Mouse (Mus musculus): ENCODE results near the gene Gm20662. TPM values are rescaled to one million over a fixed set of nuclear protein-coding genes. Genes with fewer than 3 reads are reported as not detected.
A peak's percentile ranks its signal among the peaks of the same experiment; 100 is the strongest.

Gm20662 gene
- polyA plus RNA-seq, 1 experiment from 2014 or later = 0.53 TPM

DNA sequence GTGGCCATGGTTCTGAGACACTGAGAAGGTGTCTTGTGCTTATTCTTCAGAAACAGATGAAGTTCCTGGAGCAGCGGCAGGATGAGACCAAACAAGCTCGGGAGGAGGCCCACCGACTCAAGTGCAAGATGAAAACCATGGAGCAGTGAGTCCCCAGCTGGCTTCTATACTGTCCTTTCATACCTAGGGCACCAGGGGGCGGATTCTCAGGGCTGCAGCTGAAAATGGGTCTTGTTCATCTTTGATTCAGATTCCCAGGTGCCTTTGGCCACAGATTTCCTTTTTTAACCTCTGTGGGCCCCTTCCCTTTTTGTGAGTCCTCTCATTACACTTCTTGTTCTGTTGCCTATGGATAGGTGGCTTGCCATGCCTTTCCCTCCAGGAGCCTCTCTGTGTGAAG, 35.2 kb upstream of the Gm20662 start:
- Histone ChIP-seq H3K9me3 (replicated peaks; ENCODE audit: control insufficient read depth, low read length) (no peaks in the 10 kb centered on the region), H3K9ac (ENCODE audit: low read length) (no peak overlapping the region), H3K4me2 (ENCODE audit: low read length) (no peak overlapping the region; the same call in 1 of the 2 replicates), H3K27ac (ENCODE audit: low read depth, low read length) (peak overlapping the region; percentile 59; the same call in 1 of the 2 replicates), H3K4me3 (ENCODE audit: low read depth, low read length) (no peak overlapping the region), H3K36me3 (ENCODE audit: control insufficient read depth, insufficient read depth, low read length) (peaks cover 39% of the 10 kb centered on the region), H3K27me3 (replicated peaks; ENCODE audit: control insufficient read depth, insufficient read depth, low read length) (no peaks in the 10 kb centered on the region), H3K4me1 (ENCODE audit: control insufficient read depth, insufficient read depth, low read length) (peaks cover 3% of the 10 kb centered on the region; the same call in 1 of the 2 replicates)
- ATAC-seq (no peak), DNase-seq (ENCODE audit: low spot score) (no peak)
- WGBS = 80% methylated on average over 4 of the region's 4 CpGs

DNA sequence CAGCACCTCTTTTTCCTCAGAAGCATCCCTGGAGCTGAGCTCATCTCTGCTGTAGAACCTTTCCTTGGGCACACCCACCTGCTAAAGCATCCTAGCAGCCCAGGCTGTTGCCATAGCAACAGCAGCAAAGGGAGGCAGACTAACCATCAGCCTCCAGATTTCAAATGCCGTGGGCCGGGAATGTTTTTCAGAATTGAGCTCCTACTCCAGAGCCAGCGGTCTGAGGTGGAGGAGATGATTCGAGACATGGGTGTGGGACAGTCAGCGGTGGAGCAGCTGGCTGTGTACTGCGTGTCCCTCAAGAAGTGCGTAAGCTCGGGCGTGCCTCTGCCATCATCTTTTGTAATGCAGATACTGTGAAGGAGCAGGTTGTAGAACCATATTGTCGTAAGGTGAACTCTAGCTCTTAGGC, 34.8 kb upstream of the Gm20662 start:
- DNase-seq (ENCODE audit: low spot score) (peak; percentile 80), ATAC-seq (peak; percentile 73; the same call in 1 of the 2 replicates)
- WGBS = 77% methylated on average over 10 of the region's 10 CpGs
- Histone ChIP-seq H3K4me2 (ENCODE audit: low read length) (no peak overlapping the region; the same call in 1 of the 2 replicates), H3K36me3 (ENCODE audit: control insufficient read depth, insufficient read depth, low read length) (peaks cover 41% of the 10 kb centered on the region), H3K9ac (ENCODE audit: low read length) (no peak overlapping the region), H3K27ac (ENCODE audit: low read depth, low read length) (peak overlapping the region; percentile 59), H3K9me3 (replicated peaks; ENCODE audit: control insufficient read depth, low read length) (no peaks in the 10 kb centered on the region), H3K27me3 (replicated peaks; ENCODE audit: control insufficient read depth, insufficient read depth, low read length) (no peaks in the 10 kb centered on the region), H3K4me1 (ENCODE audit: control insufficient read depth, insufficient read depth, low read length) (peaks cover 3% of the 10 kb centered on the region; the same call in 1 of the 2 replicates), H3K4me3 (ENCODE audit: low read depth, low read length) (no peak overlapping the region)

DNA sequence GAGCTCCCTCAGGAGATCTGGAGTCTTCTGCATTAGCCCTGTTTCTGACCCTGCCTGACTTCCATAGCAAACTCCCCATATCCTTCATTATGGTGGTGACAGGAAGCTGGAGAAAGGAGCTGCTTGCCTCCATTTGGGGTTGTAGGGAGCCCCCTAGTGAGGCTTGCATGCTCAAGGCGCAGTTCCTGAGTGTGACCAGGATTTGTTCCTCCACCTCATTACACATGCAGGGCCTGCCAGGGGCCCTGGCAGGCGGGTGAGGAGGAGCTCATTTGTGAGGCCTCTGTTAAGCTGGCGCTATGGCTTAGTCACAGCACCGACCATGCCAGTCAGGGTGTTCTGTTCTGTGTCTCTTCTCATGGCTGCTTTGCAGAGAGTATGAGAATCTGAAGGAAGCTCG, 34.3 kb upstream of the Gm20662 start:
- peak overlapping the region; percentile 59 for H3K27ac ChIP-seq (ENCODE audit: low read depth, low read length)
- peak; percentile 65 for DNase-seq (ENCODE audit: low spot score)
- no peak overlapping the region; the same call in 1 of the 2 replicates for H3K4me2 ChIP-seq (ENCODE audit: low read length)
- 46% methylated on average over 5 of the region's 5 CpGs for WGBS
- ATAC-seq = peak; percentile 40
- no peaks in the 10 kb centered on the region for H3K9me3 ChIP-seq (replicated peaks; ENCODE audit: control insufficient read depth, low read length)
- no peaks in the 10 kb centered on the region for H3K27me3 ChIP-seq (replicated peaks; ENCODE audit: control insufficient read depth, insufficient read depth, low read length)
- H3K9ac ChIP-seq (ENCODE audit: low read length) = no peak overlapping the region
- H3K4me1 ChIP-seq (ENCODE audit: control insufficient read depth, insufficient read depth, low read length) = peaks cover 3% of the 10 kb centered on the region; the same call in 1 of the 2 replicates
- H3K4me3 ChIP-seq (ENCODE audit: low read depth, low read length) = no peak overlapping the region
- peaks cover 39% of the 10 kb centered on the region for H3K36me3 ChIP-seq (ENCODE audit: control insufficient read depth, insufficient read depth, low read length)

DNA sequence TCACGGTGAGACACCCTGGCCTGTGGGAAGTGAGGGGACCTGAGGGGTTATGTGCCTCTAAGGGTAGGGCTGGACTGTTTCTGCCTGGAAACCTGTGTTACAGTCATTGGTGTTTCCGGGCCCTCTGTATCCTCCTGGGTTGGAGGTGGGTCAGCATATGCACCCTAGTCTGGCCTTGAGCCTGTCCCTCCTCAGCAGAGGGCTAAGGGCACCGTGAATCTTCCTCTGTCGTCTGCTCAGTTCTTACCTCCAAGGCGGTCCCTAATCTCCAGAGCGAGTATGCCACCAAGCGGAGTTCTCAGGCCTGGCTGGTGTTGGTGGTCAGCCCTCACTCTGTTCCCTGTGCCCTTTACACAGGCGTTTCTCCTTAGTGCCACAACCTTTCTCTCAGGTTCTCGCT, 33.2 kb upstream of the Gm20662 start:
- DNase-seq (ENCODE audit: low spot score) = no peak
- Histone ChIP-seq H3K27me3 (replicated peaks; ENCODE audit: control insufficient read depth, insufficient read depth, low read length) (no peaks in the 10 kb centered on the region), H3K9ac (ENCODE audit: low read length) (no peak overlapping the region), H3K4me2 (ENCODE audit: low read length) (no peak overlapping the region), H3K4me3 (ENCODE audit: low read depth, low read length) (no peak overlapping the region), H3K36me3 (ENCODE audit: control insufficient read depth, insufficient read depth, low read length) (peaks cover 33% of the 10 kb centered on the region), H3K9me3 (replicated peaks; ENCODE audit: control insufficient read depth, low read length) (no peaks in the 10 kb centered on the region), H3K4me1 (ENCODE audit: control insufficient read depth, insufficient read depth, low read length) (peaks cover 3% of the 10 kb centered on the region; the same call in 1 of the 2 replicates), H3K27ac (ENCODE audit: low read depth, low read length) (no peak overlapping the region)
- whole genome bisulfite sequencing = 92% methylated on average over 9 of the region's 9 CpGs
- ATAC-seq = no peak

DNA sequence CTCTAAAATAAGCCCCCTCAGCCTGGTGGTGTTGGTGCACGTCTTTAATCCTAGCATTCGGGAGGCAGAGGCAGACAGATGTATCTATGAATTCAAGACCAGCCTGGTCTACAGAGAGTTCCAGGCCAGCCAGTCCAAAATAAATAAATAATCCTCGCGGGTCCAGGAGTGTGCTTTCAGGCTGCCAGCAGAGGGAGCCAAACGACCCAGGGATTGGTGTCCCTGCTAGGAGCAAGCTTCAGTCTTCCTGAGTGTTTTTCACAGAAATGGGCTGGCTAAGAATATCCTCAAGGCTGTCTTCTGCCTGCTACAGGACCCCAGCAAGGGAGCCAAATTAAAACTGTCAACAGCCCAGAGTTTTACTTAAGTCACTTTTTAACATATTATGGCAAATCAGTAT, 32.4 kb upstream of the Gm20662 start:
- Histone ChIP-seq H3K9ac (ENCODE audit: low read length) (no peak overlapping the region), H3K36me3 (ENCODE audit: control insufficient read depth, insufficient read depth, low read length) (peaks cover 33% of the 10 kb centered on the region), H3K4me1 (ENCODE audit: control insufficient read depth, insufficient read depth, low read length) (peaks cover 3% of the 10 kb centered on the region; the same call in 1 of the 2 replicates), H3K27me3 (replicated peaks; ENCODE audit: control insufficient read depth, insufficient read depth, low read length) (no peaks in the 10 kb centered on the region), H3K27ac (ENCODE audit: low read depth, low read length) (no peak overlapping the region), H3K4me3 (ENCODE audit: low read depth, low read length) (no peak overlapping the region), H3K9me3 (replicated peaks; ENCODE audit: control insufficient read depth, low read length) (no peaks in the 10 kb centered on the region), H3K4me2 (ENCODE audit: low read length) (no peak overlapping the region)
- peak; percentile 89 for DNase-seq (ENCODE audit: low spot score)
- 0 out of 2 replicates have a peak, but pooled peaks have one; percentile 36 for ATAC-seq
- WGBS = 31% methylated on average over 5 of the region's 5 CpGs

DNA sequence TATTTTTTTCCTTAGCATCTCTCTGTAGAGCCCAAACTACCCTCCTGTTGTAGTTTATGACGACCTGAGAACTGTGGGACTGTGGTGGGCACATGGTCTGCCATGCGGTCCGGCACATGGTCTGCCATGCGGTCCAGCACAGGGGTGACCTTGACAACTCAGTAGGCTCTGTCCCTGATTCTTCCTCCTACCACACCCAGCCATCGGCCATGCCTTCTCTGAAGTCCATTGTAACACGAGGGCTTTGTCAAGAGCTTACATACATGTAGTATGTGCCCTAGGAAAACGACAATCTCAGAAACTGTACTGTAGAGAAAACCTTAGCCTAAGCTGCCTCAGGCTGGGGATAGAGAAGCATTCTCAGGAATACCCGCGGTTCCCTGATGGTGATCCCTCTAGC, 31.5 kb upstream of the Gm20662 start:
- H3K9me3 ChIP-seq (replicated peaks; ENCODE audit: control insufficient read depth, low read length) = no peaks in the 10 kb centered on the region
- no peak for DNase-seq (ENCODE audit: low spot score)
- H3K36me3 ChIP-seq (ENCODE audit: control insufficient read depth, insufficient read depth, low read length) = peaks cover 31% of the 10 kb centered on the region
- no peaks in the 10 kb centered on the region for H3K27me3 ChIP-seq (replicated peaks; ENCODE audit: control insufficient read depth, insufficient read depth, low read length)
- no peak overlapping the region for H3K4me3 ChIP-seq (ENCODE audit: low read depth, low read length)
- H3K4me2 ChIP-seq (ENCODE audit: low read length) = no peak overlapping the region
- H3K4me1 ChIP-seq (ENCODE audit: control insufficient read depth, insufficient read depth, low read length) = peaks cover 3% of the 10 kb centered on the region; the same call in 1 of the 2 replicates
- WGBS = 93% methylated on average over 9 of the region's 9 CpGs
- no peak overlapping the region for H3K9ac ChIP-seq (ENCODE audit: low read length)
- no peak for ATAC-seq
- no peak overlapping the region for H3K27ac ChIP-seq (ENCODE audit: low read depth, low read length)

DNA sequence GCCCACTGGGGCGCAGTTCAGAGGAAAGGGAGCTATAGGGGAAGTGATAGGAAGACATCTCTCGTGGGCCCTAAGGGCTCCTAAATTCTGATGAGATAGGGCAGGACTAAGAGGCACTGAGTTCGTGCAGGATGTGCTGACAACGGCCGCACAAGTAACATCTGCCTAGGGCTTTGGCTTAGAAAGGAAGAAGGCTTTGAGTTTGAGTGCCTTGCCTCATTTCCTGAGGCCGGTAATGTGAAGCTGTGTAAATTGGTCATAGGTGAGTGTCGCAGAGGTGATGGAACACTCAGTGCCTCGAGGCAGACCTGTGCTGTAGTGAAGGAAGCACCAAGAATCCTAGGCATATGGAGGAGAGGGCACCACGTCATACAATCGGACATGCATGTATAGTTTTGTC, 29.5 kb upstream of the Gm20662 start:
- no peak overlapping the region for H3K27ac ChIP-seq (ENCODE audit: low read depth, low read length)
- H3K9ac ChIP-seq (ENCODE audit: low read length) = no peak overlapping the region
- 0 out of 2 replicates have a peak, but pooled peaks cover under 1% of the 10 kb centered on the region for H3K4me1 ChIP-seq (ENCODE audit: control insufficient read depth, insufficient read depth, low read length)
- H3K4me3 ChIP-seq (ENCODE audit: low read depth, low read length) = no peak overlapping the region
- 93% methylated on average over 10 of the region's 10 CpGs for WGBS
- no peaks in the 10 kb centered on the region for H3K27me3 ChIP-seq (replicated peaks; ENCODE audit: control insufficient read depth, insufficient read depth, low read length)
- no peak for ATAC-seq
- no peaks in the 10 kb centered on the region for H3K9me3 ChIP-seq (replicated peaks; ENCODE audit: control insufficient read depth, low read length)
- peaks cover 45% of the 10 kb centered on the region for H3K36me3 ChIP-seq (ENCODE audit: control insufficient read depth, insufficient read depth, low read length)
- no peak for DNase-seq (ENCODE audit: low spot score)
- H3K4me2 ChIP-seq (ENCODE audit: low read length) = no peak overlapping the region

DNA sequence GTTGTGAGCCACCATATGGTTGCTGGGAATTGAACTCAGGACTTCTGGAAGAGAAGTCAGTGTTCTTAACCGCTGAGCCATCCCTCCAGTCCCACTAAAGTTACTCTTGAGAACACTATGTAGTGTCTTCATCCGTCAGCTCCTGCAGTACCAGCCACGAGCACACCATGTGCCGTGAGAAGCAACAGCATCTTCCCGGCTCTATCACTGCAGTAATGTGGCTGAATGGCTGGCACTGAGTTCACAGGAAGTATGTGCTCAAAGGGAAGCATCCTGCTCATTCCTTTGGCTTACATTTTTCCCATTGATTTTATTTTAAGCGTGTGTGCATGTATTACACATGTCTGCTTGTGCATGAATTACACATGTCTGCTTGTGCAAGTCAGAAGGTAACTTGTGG, 28.7 kb upstream of the Gm20662 start:
- Histone ChIP-seq H3K36me3 (ENCODE audit: control insufficient read depth, insufficient read depth, low read length) (peaks cover 41% of the 10 kb centered on the region), H3K9ac (ENCODE audit: low read length) (no peak overlapping the region), H3K27me3 (replicated peaks; ENCODE audit: control insufficient read depth, insufficient read depth, low read length) (no peaks in the 10 kb centered on the region), H3K4me2 (ENCODE audit: low read length) (no peak overlapping the region), H3K9me3 (replicated peaks; ENCODE audit: control insufficient read depth, low read length) (no peaks in the 10 kb centered on the region), H3K4me3 (ENCODE audit: low read depth, low read length) (no peak overlapping the region), H3K27ac (ENCODE audit: low read depth, low read length) (no peak overlapping the region), H3K4me1 (ENCODE audit: control insufficient read depth, insufficient read depth, low read length) (no peaks in the 10 kb centered on the region)
- no peak for DNase-seq (ENCODE audit: low spot score)
- 90% methylated on average over 6 of the region's 6 CpGs for WGBS
- ATAC-seq = no peak

DNA sequence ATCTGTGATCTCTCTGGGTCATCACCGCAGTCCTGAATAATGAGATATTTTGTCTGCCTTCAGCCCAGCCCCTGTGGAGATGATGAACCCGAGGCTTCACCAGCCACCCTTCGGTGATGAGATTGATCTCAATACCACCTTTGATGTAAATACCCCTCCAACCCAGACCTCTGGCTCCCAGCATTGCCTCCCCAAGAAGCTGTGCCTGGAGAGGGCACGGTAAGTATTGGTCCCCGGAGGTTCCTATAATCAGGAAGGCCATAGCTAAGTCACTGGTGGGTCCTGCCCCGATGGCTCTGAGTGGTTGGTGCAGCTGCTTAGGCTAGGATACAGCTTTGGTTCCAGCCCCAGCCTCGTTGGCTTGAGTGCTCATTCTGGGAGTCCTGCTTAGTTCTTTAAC, 27.6 kb upstream of the Gm20662 start:
- Histone ChIP-seq H3K36me3 (ENCODE audit: control insufficient read depth, insufficient read depth, low read length) (peaks cover 30% of the 10 kb centered on the region), H3K27ac (ENCODE audit: low read depth, low read length) (no peak overlapping the region), H3K9ac (ENCODE audit: low read length) (no peak overlapping the region), H3K4me1 (ENCODE audit: control insufficient read depth, insufficient read depth, low read length) (no peaks in the 10 kb centered on the region), H3K4me2 (ENCODE audit: low read length) (no peak overlapping the region), H3K9me3 (replicated peaks; ENCODE audit: control insufficient read depth, low read length) (no peaks in the 10 kb centered on the region), H3K4me3 (ENCODE audit: low read depth, low read length) (no peak overlapping the region), H3K27me3 (replicated peaks; ENCODE audit: control insufficient read depth, insufficient read depth, low read length) (no peaks in the 10 kb centered on the region)
- DNase-seq (ENCODE audit: low spot score) (no peak), ATAC-seq (no peak)
- 92% methylated on average over 7 of the region's 7 CpGs for WGBS
